Mouse (Mus musculus) layer of hippocampus, adult 2 months (tissue): ENCODE data around the gene Glyctk. TPM values are rescaled to one million over a fixed set of nuclear protein-coding genes. Genes with fewer than 3 reads are reported as not detected.
A peak's percentile ranks its signal among the peaks of the same experiment; 100 is the strongest.

ENCODE experiments used
- DNase-seq, 2 experiments: peaks; one replicate each; pipeline ENCODE4 v3.0.0; 2022; ENCODE audit warnings: low spot score in 2 of 2
- H3K27ac ChIP-seq: fragments of 200-600 bp; 2 replicates; pipeline ENCODE4 v1.8.1; 2022
- H3K4me3 ChIP-seq: fragments of 200-600 bp; 2 replicates; pipeline ENCODE4 v1.8.1; 2022; ENCODE audit warnings: mild to moderate bottlenecking
- CTCF ChIP-seq: fragments of 200-600 bp; conservative IDR thresholded peaks from 2 replicates; pipeline ENCODE4 v1.8.1; 2022; ENCODE audit warnings: antibody characterized with exemption, mild to moderate bottlenecking, moderate library complexity
- total RNA-seq, 2 experiments: library from RNA; stranded (reverse); gene quantifications; 2 replicates each; pipeline ENCODE4 v1.2.3; 2021

Glyctk gene
- total RNA-seq, 2 experiments from 2014 or later: 4.2 TPM

DNA sequence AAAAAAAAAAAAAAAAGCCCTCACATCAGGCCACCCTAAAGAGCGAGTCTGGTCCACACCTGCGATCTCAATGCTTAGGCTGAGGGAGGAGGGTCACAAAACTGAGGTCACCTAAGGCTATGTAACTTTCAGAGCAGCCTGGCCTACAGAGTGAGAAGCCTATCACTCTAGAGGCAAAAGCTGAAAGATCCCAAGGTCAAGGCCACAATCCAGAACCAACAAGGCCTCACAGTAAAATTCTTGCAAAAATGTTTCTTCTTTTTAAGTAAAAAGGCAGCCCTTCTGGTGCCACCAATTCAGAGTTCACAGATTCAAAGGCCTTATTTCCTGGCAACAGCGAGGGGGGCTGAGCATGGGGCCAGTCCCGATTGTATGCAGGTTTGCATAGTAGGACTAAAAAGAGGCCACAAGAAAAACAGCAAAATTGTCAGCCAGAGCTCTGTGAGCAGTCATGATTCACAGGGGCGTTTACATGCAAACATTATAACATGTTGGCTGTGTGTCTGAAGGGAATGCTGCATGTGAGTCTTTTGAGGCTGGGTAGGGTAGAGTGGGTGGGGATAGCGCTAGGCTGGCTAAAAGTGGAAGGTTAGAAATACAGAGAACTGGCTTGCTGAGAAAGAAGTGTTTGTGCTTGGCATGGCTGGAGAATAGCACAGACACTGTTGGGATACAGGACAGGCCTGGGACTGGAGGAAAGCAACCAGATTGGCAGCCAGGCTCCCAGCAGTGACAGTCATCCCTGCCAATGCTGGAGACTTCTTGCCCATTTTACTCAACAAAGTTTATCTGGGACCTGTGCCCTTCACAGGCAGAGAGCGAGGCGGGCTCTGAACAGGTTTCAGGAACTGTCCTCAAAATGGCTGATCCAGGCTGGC is 36.2 kb upstream of the Glyctk start:
- no peak for TF ChIP-seq CTCF
- Histone ChIP-seq H3K4me3 (no peak overlapping the region), H3K27ac (peak overlapping the region; percentile 83)
- no peak for DNase-seq

DNA sequence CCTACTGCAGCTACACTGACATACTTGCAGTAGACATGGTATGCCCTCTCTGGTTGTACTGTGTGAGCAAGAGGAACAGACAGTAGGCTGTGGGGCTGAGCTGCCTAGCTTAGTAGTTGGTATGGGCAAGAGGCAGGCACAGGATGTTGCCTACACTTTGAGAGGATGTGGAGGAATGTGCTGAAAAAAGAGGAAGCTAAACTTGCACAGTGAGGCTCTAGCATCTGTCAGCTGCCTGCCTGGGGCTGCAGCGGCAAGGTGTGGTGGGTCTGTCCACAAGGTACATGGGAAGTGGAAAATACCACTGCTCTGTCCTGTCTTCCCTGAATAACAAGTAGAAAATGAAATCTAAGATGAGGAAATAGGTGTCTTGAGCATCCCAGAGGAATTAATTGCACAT is 35.1 kb upstream of the Glyctk start:
- Histone ChIP-seq H3K4me3 (no peak overlapping the region), H3K27ac (peak overlapping the region; percentile 83)
- no peak for TF ChIP-seq CTCF
- DNase-seq: no peak

DNA sequence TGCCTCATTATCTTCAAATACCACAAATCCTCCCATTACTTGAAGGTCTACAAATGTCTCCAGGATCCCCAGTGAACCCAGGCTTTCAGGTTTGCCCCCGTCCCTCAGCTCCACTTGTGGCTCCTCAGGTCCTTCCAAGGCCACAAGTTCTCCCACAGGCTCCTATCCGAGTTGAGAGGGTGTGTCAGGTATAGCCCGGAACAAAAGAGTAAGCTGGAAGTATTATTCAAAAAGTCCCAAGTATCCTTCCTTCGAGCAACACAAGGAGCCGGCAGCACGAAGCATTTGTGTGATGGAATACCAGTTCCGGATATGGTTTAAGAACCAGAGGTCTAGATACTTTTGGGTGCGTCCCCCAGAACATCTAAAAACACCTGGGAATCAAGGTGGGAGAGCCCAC is 34.1 kb upstream of the Glyctk start:
- TF ChIP-seq CTCF: no peak
- no peak for DNase-seq
- Histone ChIP-seq H3K27ac (peak overlapping the region; percentile 83; the same call in 1 of the 2 replicates), H3K4me3 (no peak overlapping the region)

DNA sequence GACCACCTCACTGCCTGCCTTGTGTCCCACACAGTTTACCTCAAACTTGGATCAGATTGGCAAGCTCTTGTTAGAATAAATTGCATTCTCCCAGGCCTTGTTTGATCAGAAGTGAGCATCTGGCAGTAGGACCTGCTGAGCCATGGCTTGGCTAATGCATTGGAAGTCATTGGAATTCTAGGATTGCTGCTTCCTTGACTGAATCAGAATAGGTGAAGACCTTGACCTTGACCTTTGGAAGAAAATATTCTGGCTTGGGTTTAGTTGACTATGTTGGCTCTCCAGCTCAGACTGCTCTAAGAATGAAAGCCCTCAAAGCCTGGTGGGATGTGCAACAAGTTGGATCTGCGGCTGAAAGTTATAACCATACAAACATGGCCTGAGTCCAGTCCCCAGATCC is 33.4 kb upstream of the Glyctk start:
- Histone ChIP-seq H3K4me3 (no peak overlapping the region), H3K27ac (peak overlapping the region; percentile 18)
- TF ChIP-seq CTCF: no peak
- no peak for DNase-seq

DNA sequence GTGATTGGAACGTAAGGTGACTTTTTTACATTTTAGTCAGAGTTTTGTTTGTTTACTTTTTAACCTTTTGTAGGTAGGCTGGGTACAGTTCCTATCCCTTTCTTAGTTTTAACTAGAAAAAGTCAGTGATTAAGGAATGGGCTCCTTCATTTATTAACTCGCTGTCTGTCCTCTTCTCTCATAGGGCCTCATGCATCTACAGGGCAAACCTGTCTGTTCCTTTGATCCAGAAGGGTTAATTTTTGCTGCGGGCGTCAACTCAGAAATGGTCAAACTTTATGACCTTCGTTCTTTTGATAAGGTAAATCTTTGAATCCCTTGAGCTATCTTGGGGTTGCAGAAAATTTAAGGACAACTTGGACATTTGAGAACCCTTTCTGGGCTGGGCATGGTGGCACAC is 26.1 kb upstream of the Glyctk start:
- no peak for DNase-seq
- no peak overlapping the region for H3K27ac ChIP-seq

DNA sequence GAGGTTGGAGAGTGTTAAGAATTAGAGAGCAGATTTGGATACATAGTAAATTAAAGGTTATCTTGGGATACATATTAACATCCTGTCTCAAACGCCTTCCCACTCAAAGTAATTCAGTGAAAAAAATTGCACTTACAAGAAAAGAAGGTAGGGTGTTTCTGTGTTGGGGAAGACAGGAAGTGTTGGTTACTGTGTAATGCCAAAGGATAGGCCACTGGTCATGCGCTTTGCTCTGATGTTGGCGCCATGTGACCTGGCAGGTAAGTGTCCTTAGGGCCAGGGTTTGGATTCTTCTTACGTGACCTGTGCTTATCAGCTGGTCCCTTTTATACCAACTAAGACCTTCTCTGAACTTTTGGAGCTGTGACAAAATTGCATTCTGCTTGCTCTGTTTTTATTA is 24.2 kb upstream of the Glyctk start:
- Histone ChIP-seq H3K27ac (no peak overlapping the region), H3K4me3 (no peak overlapping the region)
- TF ChIP-seq CTCF: no peak
- no peak for DNase-seq

More for the DNA sequence above, 26.1 kb upstream of the Glyctk start:
- H3K4me3 ChIP-seq: no peak overlapping the region
- TF ChIP-seq CTCF: no peak

DNA sequence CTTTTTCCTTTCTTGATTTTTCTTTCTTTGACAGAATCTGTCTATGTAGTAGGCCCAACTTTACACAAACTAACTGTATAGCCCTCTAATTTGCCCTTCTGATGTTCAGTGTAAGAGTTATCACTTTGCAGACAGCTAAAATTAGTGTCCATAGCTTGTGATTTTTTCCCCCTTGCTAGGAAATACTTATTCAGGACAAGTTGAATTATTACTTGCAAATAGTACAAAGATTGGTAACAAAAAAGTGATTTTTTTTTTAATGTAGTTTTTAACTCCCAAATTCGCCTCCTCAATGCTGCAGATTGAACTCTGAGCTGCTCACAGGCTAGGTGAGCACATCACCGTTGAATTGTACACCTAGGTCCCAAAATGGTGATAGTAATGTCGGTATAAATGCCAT is 22.0 kb upstream of the Glyctk start:
- Histone ChIP-seq H3K27ac (no peak overlapping the region), H3K4me3 (no peak overlapping the region)
- no peak for DNase-seq
- no peak for TF ChIP-seq CTCF

GRCm38 (mm10) chr9:106179454-106179853 is 21.5 kb upstream of the Glyctk start:
- DNase-seq: no peak
- Histone ChIP-seq H3K27ac (no peak overlapping the region), H3K4me3 (no peak overlapping the region)
- TF ChIP-seq CTCF: no peak

DNA sequence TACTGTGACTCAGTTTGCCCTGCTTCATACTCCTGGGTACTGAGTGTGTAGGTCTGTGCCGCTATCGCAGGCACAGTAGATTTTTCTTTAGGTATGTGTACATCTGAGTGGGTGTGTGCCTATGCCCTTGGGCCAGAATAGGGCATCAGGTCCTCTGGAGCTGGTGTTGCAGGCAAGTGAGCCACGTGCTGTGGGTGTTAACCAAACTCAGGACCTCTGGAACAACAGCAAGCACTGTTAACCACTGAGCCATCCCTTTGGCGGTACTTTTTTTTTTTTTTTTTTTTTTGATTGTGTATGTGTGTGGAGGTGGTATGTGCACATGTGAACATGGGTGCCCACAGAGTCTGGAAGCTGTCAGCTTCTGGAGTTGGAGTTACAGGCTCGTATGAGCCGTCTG is 19.9 kb upstream of the Glyctk start:
- no peak for TF ChIP-seq CTCF
- Histone ChIP-seq H3K4me3 (no peak overlapping the region), H3K27ac (no peak overlapping the region)
- DNase-seq: no peak

DNA sequence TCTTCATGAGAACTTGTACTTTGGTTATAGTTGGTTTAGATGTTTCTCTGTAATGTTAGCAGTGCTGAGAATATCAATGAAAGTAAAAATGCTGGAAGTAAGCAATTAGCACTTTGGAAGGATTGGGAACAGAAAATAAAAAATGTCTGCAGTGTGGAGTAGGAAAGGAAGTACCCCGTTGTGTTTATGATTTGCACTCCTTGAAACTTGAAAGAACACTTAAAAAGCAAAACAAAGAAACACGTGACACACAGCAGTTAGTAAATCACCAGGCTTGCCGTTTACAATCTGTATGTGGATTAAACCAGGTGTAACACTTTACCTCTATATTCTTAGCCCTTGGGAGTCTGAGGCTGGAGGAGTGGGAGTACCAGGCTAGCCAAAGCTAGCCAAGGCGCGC is 18.8 kb upstream of the Glyctk start:
- TF ChIP-seq CTCF: no peak
- H3K27ac ChIP-seq: no peak overlapping the region
- H3K4me3 ChIP-seq: no peak overlapping the region
- DNase-seq: no peak

- no peak for DNase-seq
- no peak for TF ChIP-seq CTCF
- Histone ChIP-seq H3K4me3 (no peak overlapping the region), H3K27ac (no peak overlapping the region)
These were observed 17.7 kb upstream of the Glyctk start for GRCm38 (mm10) chr9:106175552-106176200.

DNA sequence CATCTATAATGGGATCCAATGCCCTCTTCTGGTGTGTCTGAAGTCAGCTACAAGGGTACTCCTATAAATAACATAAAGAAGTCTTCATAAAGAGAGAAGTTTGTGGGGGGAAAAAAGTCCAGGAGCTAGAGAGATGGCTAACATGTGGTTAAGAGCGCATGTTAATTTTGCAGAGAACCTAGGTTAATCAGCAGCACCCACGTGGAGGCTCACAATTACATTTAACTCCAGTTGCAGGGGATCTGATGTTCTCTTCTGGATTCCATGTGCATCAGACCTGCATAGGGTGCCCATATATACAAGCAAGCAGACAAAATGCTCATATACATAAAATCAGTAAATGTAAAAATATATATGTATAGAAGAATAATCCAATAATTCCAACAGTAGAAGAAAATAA is 15.4 kb upstream of the Glyctk start:
- peak; percentile 19; the same call in 1 of the 2 replicates for TF ChIP-seq CTCF
- DNase-seq: no peak

GRCm38 (mm10) chr9:106172527-106172926 is 14.6 kb upstream of the Glyctk start:
- Histone ChIP-seq H3K27ac (peak overlapping the region; percentile 95), H3K4me3 (peak overlapping the region; percentile 94)
- TF ChIP-seq CTCF: no peak
- no peak for DNase-seq

More for the DNA sequence above, 15.4 kb upstream of the Glyctk start:
- no peak overlapping the region for H3K27ac ChIP-seq
- peak overlapping the region; percentile 94 for H3K4me3 ChIP-seq
